Mouse (Mus musculus) hindbrain, postnatal 0 days (tissue): Measurements from ENCODE around the gene Emc7. TPM values are rescaled to one million over a fixed set of nuclear protein-coding genes. Genes with fewer than 3 reads are reported as not detected.

ENCODE experiments used
- ATAC-seq: fragments of 200-750 bp; cut with Nextera tagmentation; 2 replicates; pipeline ENCODE4 v1.8.0; 2017; ENCODE audit warnings: mild to moderate bottlenecking, moderate TSS enrichment, moderate library complexity
- DNase-seq: peaks from one replicate; pipeline ENCODE4 v3.0.0-alpha.2; 2015; ENCODE audit warnings: low spot score
- H3K27ac ChIP-seq: fragments of 300-500 bp; sonication (generic); 2 replicates; pipeline ENCODE4 v1.5.1; 2014; ENCODE audit warnings: mild to moderate bottlenecking
- H3K27me3 ChIP-seq: fragments of 300-500 bp; sonication (generic); 2 replicates; pipeline ENCODE4 v1.6.1; 2014; ENCODE audit warnings: low read length, mixed read lengths; ENCODE audit not compliant: insufficient read depth
- H3K36me3 ChIP-seq: fragments of 300-500 bp; sonication (generic); 2 replicates; pipeline ENCODE4 v1.6.1; 2014; ENCODE audit warnings: low read length, mixed read lengths; ENCODE audit not compliant: insufficient read depth
- H3K4me1 ChIP-seq: fragments of 300-500 bp; sonication (generic); 2 replicates; pipeline ENCODE4 v1.6.1; 2014; ENCODE audit warnings: antibody characterized with exemption, low read length, mixed read lengths; ENCODE audit not compliant: insufficient read depth
- H3K4me2 ChIP-seq: fragments of 300-500 bp; sonication (generic); 2 replicates; pipeline ENCODE4 v1.6.1; 2014; ENCODE audit warnings: low read depth, mild to moderate bottlenecking, low read length, moderate library complexity, mixed read lengths
- H3K4me3 ChIP-seq: fragments of 300-500 bp; sonication (generic); 2 replicates; pipeline ENCODE4 v1.5.1; 2014; ENCODE audit warnings: low read length
- H3K9ac ChIP-seq: fragments of 300-500 bp; sonication (generic); replicated peaks from 2 replicates; pipeline ENCODE4 v1.6.1; 2014; ENCODE audit warnings: mild to moderate bottlenecking, low read length, moderate library complexity, mixed read lengths
- H3K9me3 ChIP-seq: fragments of 300-500 bp; sonication (generic); 2 replicates; pipeline ENCODE4 v1.6.1; 2016; ENCODE audit warnings: low read length, mixed read lengths
- CTCF ChIP-seq: IDR thresholded peaks from 2 replicates; pipeline ENCODE4 v1.5.1; 2016; ENCODE audit warnings: antibody characterized with exemption, control low read depth, low read depth
- WGBS: fragments of 180-500 bp; shearing (Covaris S2); extraction: QIAGEN DNeasy Blood & Tissue Kit; methylation state at CpG from one replicate; pipeline ENCODE4 v1.1.7; 2014; 5-methylcytosine and 5-hydroxymethylcytosine counted together
- polyA plus RNA-seq: library from polyadenylated mRNA; unstranded; fragments of >200 nt; fragmentation: Nextera tagmentation; extraction: Ambion mirVana; gene quantifications from 2 replicates; pipeline ENCODE4 v1.2.1, GENCODE M21; 2015
- total RNA-seq: library from RNA; depleted of rRNA; stranded (reverse); fragments of >200 nt; gene quantifications from 2 replicates; pipeline ENCODE4 v1.2.3, GENCODE M21; 2014

Gene Emc7
- total and polyA plus RNA-seq, 2 experiments from 2014 or later = 15.9 to 37.8 TPM

DNA sequence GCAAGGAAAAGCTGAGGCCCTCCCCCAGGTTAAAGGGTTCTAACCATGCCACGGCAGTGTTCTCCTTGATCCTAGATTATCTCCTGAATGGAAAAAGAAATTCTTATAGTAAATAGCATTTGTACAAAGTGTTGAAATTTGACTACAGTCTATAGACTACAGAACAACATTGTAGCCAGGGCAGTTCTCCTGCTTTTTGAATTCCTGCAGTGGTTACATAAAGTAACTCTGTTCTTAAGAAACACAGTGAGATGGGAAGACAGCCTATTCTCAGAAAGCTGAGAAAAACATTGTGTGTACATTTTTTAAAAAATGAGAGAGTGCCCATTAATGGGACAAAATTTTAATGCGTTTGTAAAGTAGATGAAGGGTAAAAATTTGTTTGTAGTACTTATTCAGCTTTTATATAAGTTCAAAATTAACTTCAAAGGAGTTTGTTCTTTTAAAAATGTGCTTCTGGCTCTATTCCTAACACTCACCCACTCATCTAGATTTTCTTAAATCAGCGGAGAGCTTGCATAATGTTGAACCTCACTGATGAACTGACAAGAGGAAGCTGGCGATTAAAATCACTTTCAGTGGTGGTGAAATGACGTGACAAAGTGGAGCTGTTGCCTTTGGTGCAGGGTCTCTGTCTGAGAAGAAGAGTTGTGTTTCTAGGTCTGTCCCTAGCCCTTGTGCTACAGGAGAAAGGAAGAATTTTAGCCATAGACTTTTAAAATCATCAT lies 20.4 kb downstream of the Emc7 start:
- Histone ChIP-seq H3K9ac (no peak overlapping the region), H3K27me3 (no peaks in the 10 kb centered on the region), H3K9me3 (no peaks in the 10 kb centered on the region), H3K27ac (no peak overlapping the region), H3K4me1 (no peaks in the 10 kb centered on the region), H3K4me2 (no peak overlapping the region), H3K4me3 (no peak overlapping the region), H3K36me3 (peaks cover 6% of the 10 kb centered on the region; the same call in 1 of the 2 replicates)
- TF ChIP-seq CTCF = no peak
- DNase-seq = no peak
- no peak for ATAC-seq
- WGBS = 80% methylated on average over 5 of the region's 5 CpGs

DNA sequence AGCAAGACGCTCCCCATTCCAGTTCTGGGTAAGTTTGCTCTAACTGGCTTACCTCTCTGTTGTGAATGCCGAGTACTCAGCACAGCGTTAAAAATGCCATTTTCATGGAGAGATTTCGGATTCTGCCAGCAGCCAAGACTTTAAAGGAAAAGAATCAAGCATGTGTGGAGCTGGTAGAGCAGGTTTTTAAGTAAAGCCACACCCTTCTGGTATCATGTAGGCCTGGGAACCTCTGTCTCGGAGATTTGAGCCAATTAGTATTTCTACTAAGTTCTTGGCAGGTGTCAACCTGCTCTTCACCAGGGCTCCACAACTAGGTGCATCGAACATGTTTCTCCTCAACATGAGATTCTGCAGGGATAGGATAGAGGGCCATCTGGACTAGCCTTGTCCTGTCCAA lies 21.8 kb downstream of the Emc7 start:
- H3K4me2 ChIP-seq = no peak overlapping the region
- no peak for TF ChIP-seq CTCF
- DNase-seq (no peak), ATAC-seq (no peak)
- H3K27me3 ChIP-seq = no peaks in the 10 kb centered on the region
- no peaks in the 10 kb centered on the region for H3K4me1 ChIP-seq
- peaks cover 6% of the 10 kb centered on the region; the same call in 1 of the 2 replicates for H3K36me3 ChIP-seq
- no peak overlapping the region for H3K9ac ChIP-seq
- H3K4me3 ChIP-seq = no peak overlapping the region
- no peak overlapping the region for H3K27ac ChIP-seq
- no peaks in the 10 kb centered on the region for H3K9me3 ChIP-seq
- 81% methylated on average over 6 of the region's 6 CpGs for WGBS

DNA sequence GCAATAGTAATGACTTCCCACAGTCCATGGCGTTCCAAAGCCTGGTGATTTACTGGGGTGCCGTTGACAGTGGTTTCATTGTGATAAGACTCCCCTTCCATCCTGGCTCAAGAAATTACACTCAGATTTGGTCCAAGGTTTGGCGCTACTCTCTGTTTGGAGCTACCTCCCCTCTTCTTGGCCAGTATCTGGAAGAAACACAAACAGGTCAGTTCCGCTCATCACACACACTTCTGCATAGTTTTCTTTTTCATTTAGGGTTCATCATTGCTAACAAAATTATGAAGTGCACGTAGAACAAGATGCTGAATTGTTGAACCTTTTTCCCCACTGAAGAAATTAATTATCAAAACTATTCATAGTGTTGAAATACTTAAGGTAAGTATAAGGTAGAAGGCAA lies 25.9 kb downstream of the Emc7 start, which contains the start of gene Chrm5:
Gene Chrm5, minus strand, starts transcription at position 101 of the 400 bp plus-strand sequence.
- DNase-seq (no peak), ATAC-seq (no peak)
- Histone ChIP-seq H3K27ac (no peak within 1 kb of the TSS), H3K4me3 (no peak within 1 kb of the TSS), H3K4me2 (no peak within 1 kb of the TSS), H3K9ac (no peak within 1 kb of the TSS), H3K4me1 (no peaks in the 10 kb centered on the region), H3K36me3 (no peaks in the 10 kb centered on the region), H3K9me3 (no peaks in the 10 kb centered on the region), H3K27me3 (no peaks in the 10 kb centered on the region)
- 90% methylated on average over 5 of the region's 5 CpGs for WGBS
- TF ChIP-seq CTCF = no peak

DNA sequence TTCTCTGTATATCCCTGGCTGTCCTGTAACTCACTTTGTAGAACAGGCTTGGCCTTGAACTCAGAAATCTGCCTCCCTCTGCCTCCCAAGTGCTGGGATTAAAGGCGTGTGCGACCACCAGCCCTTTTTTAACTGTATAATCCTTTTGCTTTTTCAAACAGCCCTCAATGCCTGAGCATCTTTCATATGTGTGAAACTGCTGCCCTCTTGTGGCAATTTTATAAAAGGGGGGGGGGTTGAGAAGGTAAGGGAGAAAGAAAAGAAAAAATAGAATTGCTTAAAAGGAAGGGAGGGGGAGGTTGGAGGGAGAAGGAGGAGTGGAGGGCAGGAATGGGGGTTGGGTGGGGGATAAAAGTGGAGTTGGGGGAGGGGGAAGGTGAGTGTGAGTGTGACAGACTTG lies 26.8 kb downstream of the Emc7 start:
- Histone ChIP-seq H3K4me3 (no peak overlapping the region), H3K9ac (no peak overlapping the region), H3K27me3 (no peaks in the 10 kb centered on the region), H3K36me3 (no peaks in the 10 kb centered on the region), H3K27ac (no peak overlapping the region), H3K4me1 (no peaks in the 10 kb centered on the region), H3K9me3 (no peaks in the 10 kb centered on the region), H3K4me2 (no peak overlapping the region)
- peak; percentile 67 for TF ChIP-seq CTCF
- WGBS = 0% methylated on average over 2 of the region's 2 CpGs
- ATAC-seq = peak; percentile 77
- DNase-seq = peak; percentile 80

DNA sequence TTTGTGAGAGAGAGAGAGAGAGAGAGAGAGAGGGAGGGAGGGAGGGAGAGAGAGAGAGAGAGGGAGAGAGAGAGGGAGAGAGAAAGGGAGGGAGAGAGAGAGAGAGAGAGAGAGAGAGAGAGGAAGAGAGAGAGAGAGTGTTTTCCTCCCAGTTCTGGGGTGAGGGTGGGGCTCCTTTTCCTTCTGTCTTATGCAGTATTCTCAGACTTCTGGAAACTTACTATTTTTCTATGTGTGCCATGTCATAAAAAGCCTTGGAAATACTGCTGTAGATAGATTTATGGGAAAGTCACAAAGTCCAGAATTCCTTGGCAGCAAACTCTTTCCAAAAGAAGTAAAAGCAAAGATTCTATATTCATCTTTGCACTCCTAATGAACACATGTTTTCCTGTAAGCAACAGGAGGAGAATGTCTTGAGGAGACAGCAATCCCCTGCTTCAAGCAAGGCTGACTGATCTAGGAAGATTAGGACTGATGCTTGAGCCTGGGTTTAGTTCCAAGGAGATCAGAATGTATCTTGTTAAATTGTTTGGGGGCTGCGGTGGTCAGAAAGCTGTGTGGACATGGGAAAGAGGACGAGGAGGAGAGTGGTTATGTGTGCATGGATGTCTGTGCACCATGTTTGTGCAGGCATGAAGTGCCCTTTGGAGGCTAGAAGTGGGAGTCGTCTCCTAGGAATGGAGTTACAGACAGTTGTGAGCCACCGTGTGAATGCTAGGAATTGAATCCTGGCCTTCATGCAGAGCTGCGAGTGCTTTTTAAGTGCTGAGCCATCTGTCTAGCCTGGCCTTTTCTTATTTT lies 27.9 kb downstream of the Emc7 start:
- 74% methylated on average over 5 of the region's 5 CpGs for WGBS
- H3K27ac ChIP-seq = no peak overlapping the region
- no peaks in the 10 kb centered on the region for H3K9me3 ChIP-seq
- no peak for DNase-seq
- H3K36me3 ChIP-seq = no peaks in the 10 kb centered on the region
- no peak overlapping the region for H3K9ac ChIP-seq
- no peak for TF ChIP-seq CTCF
- no peaks in the 10 kb centered on the region for H3K4me1 ChIP-seq
- no peak overlapping the region for H3K4me2 ChIP-seq
- no peaks in the 10 kb centered on the region for H3K27me3 ChIP-seq
- ATAC-seq = no peak
- H3K4me3 ChIP-seq = no peak overlapping the region

DNA sequence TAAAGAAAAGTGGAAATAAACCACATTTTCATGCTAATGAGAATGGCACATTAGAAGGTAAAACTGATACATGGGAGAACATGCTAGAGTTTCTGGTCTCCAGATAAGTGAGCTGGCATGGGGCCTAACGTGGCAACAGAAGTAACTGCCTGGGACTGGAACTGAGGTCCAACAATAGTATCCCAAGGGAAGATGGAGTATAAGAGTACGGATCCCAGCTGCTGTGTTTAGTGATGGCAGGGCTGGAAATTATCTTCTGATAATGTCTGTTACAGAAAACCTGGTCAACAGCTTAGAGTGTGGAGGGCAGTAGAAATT lies 28.5 kb downstream of the Emc7 start:
- H3K9me3 ChIP-seq = no peaks in the 10 kb centered on the region
- H3K27me3 ChIP-seq = no peaks in the 10 kb centered on the region
- DNase-seq = no peak
- no peak for ATAC-seq
- no peak for TF ChIP-seq CTCF
- no peak overlapping the region for H3K4me3 ChIP-seq
- H3K4me1 ChIP-seq = no peaks in the 10 kb centered on the region
- H3K9ac ChIP-seq = no peak overlapping the region
- no peak overlapping the region for H3K27ac ChIP-seq
- H3K4me2 ChIP-seq = no peak overlapping the region
- WGBS = 82% methylated on average over 2 of the region's 2 CpGs
- no peaks in the 10 kb centered on the region for H3K36me3 ChIP-seq

DNA sequence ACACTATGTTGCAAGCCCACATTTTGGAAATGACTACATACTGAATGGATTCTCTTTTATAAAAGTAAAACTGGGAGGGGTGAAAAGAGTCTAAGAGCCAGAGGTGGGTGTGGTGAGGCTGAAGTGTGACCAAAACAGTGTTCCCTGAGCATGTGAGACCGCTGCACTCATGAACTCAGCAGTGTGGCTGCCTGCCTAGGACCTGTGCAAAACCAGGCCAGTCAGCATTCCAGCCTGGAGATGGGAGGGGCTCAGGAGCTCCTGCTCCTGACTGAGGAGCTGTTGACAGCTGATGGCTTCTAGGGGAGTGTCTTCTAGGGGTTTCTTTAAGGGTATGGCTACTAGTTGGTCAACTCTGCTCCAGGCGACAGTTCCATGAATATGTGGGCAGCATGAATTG lies 30.1 kb downstream of the Emc7 start:
- ATAC-seq = no peak
- TF ChIP-seq CTCF = no peak

More for the DNA sequence above, 30.1 kb downstream of the Emc7 start:
- 70% methylated on average over 2 of the region's 2 CpGs for WGBS
- no peak overlapping the region for H3K4me3 ChIP-seq
- no peaks in the 10 kb centered on the region for H3K27me3 ChIP-seq
- no peaks in the 10 kb centered on the region for H3K4me1 ChIP-seq
- no peaks in the 10 kb centered on the region for H3K36me3 ChIP-seq
- H3K27ac ChIP-seq = no peak overlapping the region
- H3K4me2 ChIP-seq = no peak overlapping the region
- H3K9ac ChIP-seq = no peak overlapping the region
- DNase-seq = no peak
- no peaks in the 10 kb centered on the region for H3K9me3 ChIP-seq
